Mouse (Mus musculus) limb, embryonic 12.5 days (tissue): Measurements from ENCODE around the gene Brsk1. TPM values are rescaled to one million over a fixed set of nuclear protein-coding genes. Genes with fewer than 3 reads are reported as not detected.

Experiments
- ATAC-seq: fragments of 200-750 bp; cut with Nextera tagmentation; 2 replicates; pipeline ENCODE4 v1.8.0; 2017; ENCODE audit warnings: low read depth, moderate TSS enrichment; ENCODE audit not compliant: insufficient number of reproducible peaks, insufficient read depth, low FRiP score, low TSS enrichment
- H3K27ac ChIP-seq: fragments of 300-500 bp; sonication (generic); 2 replicates; pipeline ENCODE4 v1.5.1; 2016; ENCODE audit warnings: mild to moderate bottlenecking, moderate library complexity
- H3K27me3 ChIP-seq: fragments of 300-500 bp; sonication (generic); 2 replicates; pipeline ENCODE4 v1.6.1; 2016; ENCODE audit warnings: mild to moderate bottlenecking, moderate library complexity
- H3K36me3 ChIP-seq: fragments of 300-500 bp; sonication (generic); 2 replicates; pipeline ENCODE4 v1.6.1; 2016; ENCODE audit warnings: mild to moderate bottlenecking, moderate library complexity
- H3K4me1 ChIP-seq: fragments of 300-500 bp; sonication (generic); replicated peaks from 2 replicates; pipeline ENCODE4 v1.6.1; 2016
- H3K4me2 ChIP-seq: fragments of 300-500 bp; sonication (generic); 2 replicates; pipeline ENCODE4 v1.6.1; 2016; ENCODE audit warnings: mild to moderate bottlenecking, moderate library complexity
- H3K4me3 ChIP-seq: fragments of 300-500 bp; sonication (generic); replicated peaks from 2 replicates; pipeline ENCODE4 v1.5.1; 2016; ENCODE audit warnings: mild to moderate bottlenecking
- H3K9ac ChIP-seq: fragments of 300-500 bp; sonication (generic); replicated peaks from 2 replicates; pipeline ENCODE4 v1.6.1; 2016; ENCODE audit warnings: mild to moderate bottlenecking, moderate library complexity
- H3K9me3 ChIP-seq: fragments of 300-500 bp; sonication (generic); 2 replicates; pipeline ENCODE4 v1.6.1; 2016; ENCODE audit warnings: mild to moderate bottlenecking, moderate library complexity
- WGBS: fragments of 180-500 bp; shearing (Covaris S2); methylation state at CpG from one replicate; pipeline ENCODE4 v1.1.7; 2016; 5-methylcytosine and 5-hydroxymethylcytosine counted together
- polyA plus RNA-seq: library from polyadenylated mRNA; unstranded; fragments of >200 nt; fragmentation: Nextera tagmentation; extraction: Ambion mirVana; gene quantifications from 2 replicates; pipeline ENCODE4 v1.2.1, GENCODE M21; 2016

Brsk1 gene
- polyA plus RNA-seq, 1 experiment from 2014 or later: 3.6 TPM

- Histone ChIP-seq H3K9ac (peak within 1 kb of the TSS; percentile 87), H3K4me2 (peak within 1 kb of the TSS; percentile 89), H3K4me1 (peaks cover 21% of the 10 kb centered on the region), H3K9me3 (no peaks in the 10 kb centered on the region), H3K27ac (peak within 1 kb of the TSS; percentile 91), H3K36me3 (peaks cover 30% of the 10 kb centered on the region), H3K27me3 (no peaks in the 10 kb centered on the region), H3K4me3 (peak within 1 kb of the TSS; percentile 72)
- ATAC-seq: peak; percentile 99
- under 1% methylated on average over 35 of the region's 44 CpGs for WGBS
Observed at GRCm38 (mm10) chr7:4739544-4740275, 49.3 kb downstream of the Brsk1 start, which contains the start of gene Kmt5c. Kmt5c (plus strand) TSS chr7:4740115.

DNA sequence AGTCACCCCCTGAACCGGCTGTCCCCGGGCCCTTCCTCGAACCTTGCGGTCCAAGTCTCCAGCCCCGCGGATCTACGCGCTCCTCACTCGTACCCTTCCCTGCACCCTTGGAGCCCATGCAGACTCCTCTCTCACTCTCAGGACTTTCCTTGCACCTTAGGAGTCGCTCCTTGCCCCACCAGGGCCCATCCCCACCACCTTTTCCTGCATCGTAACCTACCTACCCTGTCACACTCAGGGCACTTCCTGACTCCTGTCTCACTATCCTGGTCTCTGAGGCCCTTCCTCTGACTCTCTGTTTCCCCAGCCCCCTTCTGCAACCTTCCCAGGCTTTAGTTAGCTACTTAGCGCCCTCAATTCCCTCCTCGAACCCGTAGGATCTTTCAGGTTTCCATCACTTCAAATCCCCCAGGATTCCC lies 49.9 kb downstream of the Brsk1 start:
- H3K27me3 ChIP-seq: no peaks in the 10 kb centered on the region
- peaks cover 21% of the 10 kb centered on the region for H3K4me1 ChIP-seq
- H3K4me3 ChIP-seq: peak overlapping the region; percentile 72
- peak overlapping the region; percentile 87 for H3K9ac ChIP-seq
- ATAC-seq: no peak; the same call in 1 of the 2 replicates
- H3K27ac ChIP-seq: peak overlapping the region; percentile 91
- WGBS: under 1% methylated on average over 14 of the region's 14 CpGs
- no peaks in the 10 kb centered on the region for H3K9me3 ChIP-seq
- H3K4me2 ChIP-seq: peak overlapping the region; percentile 89
- peaks cover 33% of the 10 kb centered on the region for H3K36me3 ChIP-seq

DNA sequence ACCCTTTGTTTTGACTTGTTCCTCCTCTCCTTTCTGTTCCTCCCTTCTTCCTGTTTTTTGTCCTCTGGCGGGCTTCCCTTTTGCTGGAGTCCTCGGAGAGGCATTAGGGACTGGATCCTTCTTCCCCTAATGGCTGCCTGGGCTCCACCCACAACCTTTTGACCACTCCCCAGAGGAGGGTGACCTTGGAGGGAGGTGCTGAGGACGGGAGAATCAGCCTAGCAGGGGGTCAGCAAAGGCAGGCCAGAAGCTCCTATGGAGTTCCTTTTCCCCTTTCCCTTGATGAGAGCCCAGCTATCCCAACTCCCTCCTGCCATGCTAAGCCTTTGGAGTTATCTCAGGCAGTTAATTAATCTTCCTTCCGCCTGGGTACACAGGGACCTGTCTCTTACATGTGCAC lies 50.7 kb downstream of the Brsk1 start:
- no peak for ATAC-seq
- H3K4me2 ChIP-seq: peak overlapping the region; percentile 89
- H3K9me3 ChIP-seq: no peaks in the 10 kb centered on the region
- H3K27ac ChIP-seq: peak overlapping the region; percentile 91
- H3K4me3 ChIP-seq: peak overlapping the region; percentile 72
- no peaks in the 10 kb centered on the region for H3K27me3 ChIP-seq
- H3K9ac ChIP-seq: peak overlapping the region; percentile 87
- H3K4me1 ChIP-seq: peaks cover 21% of the 10 kb centered on the region
- WGBS: 7% methylated on average over 4 of the region's 4 CpGs
- H3K36me3 ChIP-seq: peaks cover 41% of the 10 kb centered on the region

DNA sequence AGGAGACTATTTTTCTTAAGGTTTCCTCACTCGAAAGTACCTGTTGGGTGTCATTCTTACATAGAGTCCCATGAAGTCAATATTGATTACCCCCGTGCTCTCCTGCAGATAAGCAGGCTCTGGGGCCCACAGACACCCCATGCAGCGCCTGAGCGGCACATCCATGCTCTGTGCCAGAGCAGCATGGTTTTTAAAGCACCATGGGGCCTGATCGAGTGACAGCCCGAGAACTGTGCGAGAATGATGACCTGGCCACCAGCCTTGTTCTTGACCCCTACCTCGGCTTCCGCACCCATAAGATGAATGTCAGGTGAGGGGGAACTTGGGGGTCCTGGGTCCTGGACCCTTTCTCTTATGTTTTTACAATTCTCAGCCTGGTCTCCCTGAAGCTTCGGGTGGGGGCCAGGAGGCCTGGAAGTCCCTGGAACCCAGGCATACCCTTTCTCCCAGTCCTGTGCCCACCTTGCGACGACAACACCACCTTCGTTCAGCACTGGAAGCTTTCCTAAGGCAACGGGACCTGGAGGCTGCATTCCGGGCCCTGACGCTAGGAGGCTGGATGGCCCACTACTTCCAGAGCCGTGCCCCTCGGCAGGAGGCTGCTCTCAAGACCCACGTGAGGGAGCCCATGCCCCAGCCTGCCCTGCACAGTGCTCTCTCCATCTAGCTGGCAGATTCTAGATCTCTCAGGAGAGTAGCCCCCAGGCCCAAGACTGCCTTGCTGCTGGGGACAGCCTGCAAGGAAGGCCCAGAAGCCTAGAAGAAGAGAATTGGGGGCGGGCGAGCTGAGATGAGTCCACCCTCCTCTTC lies 51.5 kb downstream of the Brsk1 start:
- Histone ChIP-seq H3K9ac (peak overlapping the region; percentile 87), H3K36me3 (peaks cover 48% of the 10 kb centered on the region), H3K27me3 (no peaks in the 10 kb centered on the region), H3K4me2 (peak overlapping the region; percentile 89), H3K9me3 (no peaks in the 10 kb centered on the region), H3K4me1 (peaks cover 21% of the 10 kb centered on the region), H3K4me3 (peak overlapping the region; percentile 72), H3K27ac (0 out of 2 replicates have a peak overlapping the region, but pooled peaks have one; percentile 91)
- no peak for ATAC-seq
- WGBS: 86% methylated on average over 21 of the region's 21 CpGs

DNA sequence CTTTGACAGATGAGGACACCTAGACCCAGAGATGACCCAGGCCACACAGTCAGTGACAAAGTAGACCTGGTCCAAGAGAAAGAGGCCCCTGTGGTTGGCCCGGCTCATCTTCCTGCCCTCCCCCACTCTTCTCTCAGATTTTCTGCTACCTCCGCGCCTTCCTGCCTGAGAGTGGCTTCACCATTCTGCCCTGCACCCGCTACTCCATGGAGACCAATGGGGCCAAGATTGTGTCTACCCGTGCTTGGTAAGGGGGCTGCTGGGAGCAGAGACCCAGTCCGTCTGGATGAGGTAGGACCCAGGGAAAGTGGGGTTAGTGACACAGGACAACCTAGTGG lies 52.0 kb downstream of the Brsk1 start:
- Histone ChIP-seq H3K36me3 (peaks cover 51% of the 10 kb centered on the region), H3K27ac (no peak overlapping the region)
- WGBS: 90% methylated on average over 6 of the region's 6 CpGs

GRCm38 (mm10) chr7:4743354-4743753 lies 53.0 kb downstream of the Brsk1 start:
- Histone ChIP-seq H3K4me2 (no peak overlapping the region), H3K9me3 (no peaks in the 10 kb centered on the region), H3K36me3 (peaks cover 51% of the 10 kb centered on the region), H3K4me1 (peaks cover 21% of the 10 kb centered on the region), H3K27ac (no peak overlapping the region), H3K9ac (no peak overlapping the region), H3K4me3 (no peak overlapping the region), H3K27me3 (no peaks in the 10 kb centered on the region)
- no peak for ATAC-seq
- WGBS: 61% methylated on average over 2 of the region's 2 CpGs

More for the DNA sequence above, 52.0 kb downstream of the Brsk1 start:
- no peak overlapping the region for H3K4me3 ChIP-seq
- no peaks in the 10 kb centered on the region for H3K9me3 ChIP-seq
- no peaks in the 10 kb centered on the region for H3K27me3 ChIP-seq
- H3K4me1 ChIP-seq: peaks cover 21% of the 10 kb centered on the region
- H3K4me2 ChIP-seq: no peak overlapping the region
- H3K9ac ChIP-seq: peak overlapping the region; percentile 32; the same call in 1 of the 2 replicates
- no peak for ATAC-seq

DNA sequence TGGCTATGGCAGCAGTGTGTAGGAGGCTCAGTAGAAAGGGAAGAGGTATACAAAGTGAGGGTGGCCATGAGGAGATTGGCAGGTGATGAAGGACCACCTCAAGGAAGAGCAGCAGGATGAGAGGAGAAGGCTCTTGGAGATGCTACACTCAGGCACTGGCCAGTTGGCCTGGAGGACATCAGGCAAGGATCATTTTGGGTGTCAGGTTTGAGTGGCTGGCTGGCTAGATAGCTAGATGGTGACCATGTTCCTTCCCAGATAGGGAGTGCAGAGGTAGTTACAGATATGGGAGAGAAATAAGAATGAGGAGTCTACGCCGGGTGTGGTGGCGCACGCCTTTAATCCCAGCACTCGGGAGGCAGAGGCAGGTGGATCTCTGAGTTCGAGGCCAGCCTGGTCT lies 54.5 kb downstream of the Brsk1 start:
- Histone ChIP-seq H3K27ac (no peak overlapping the region), H3K4me3 (no peak overlapping the region), H3K4me2 (no peak overlapping the region), H3K27me3 (no peaks in the 10 kb centered on the region), H3K9me3 (no peaks in the 10 kb centered on the region), H3K36me3 (peaks cover 55% of the 10 kb centered on the region), H3K4me1 (peaks cover 16% of the 10 kb centered on the region), H3K9ac (no peak overlapping the region)
- WGBS: 98% methylated on average over 6 of the region's 6 CpGs
- ATAC-seq: no peak

GRCm38 (mm10) chr7:4746326-4746980 lies 56.0 kb downstream of the Brsk1 start:
- H3K27ac ChIP-seq: no peak overlapping the region
- H3K9me3 ChIP-seq: no peaks in the 10 kb centered on the region
- ATAC-seq: no peak
- WGBS: 88% methylated on average over 22 of the region's 22 CpGs
- H3K27me3 ChIP-seq: no peaks in the 10 kb centered on the region
- H3K36me3 ChIP-seq: peaks cover 55% of the 10 kb centered on the region
- no peak overlapping the region for H3K9ac ChIP-seq
- H3K4me1 ChIP-seq: peaks cover 10% of the 10 kb centered on the region
- no peak overlapping the region for H3K4me3 ChIP-seq
- no peak overlapping the region for H3K4me2 ChIP-seq

DNA sequence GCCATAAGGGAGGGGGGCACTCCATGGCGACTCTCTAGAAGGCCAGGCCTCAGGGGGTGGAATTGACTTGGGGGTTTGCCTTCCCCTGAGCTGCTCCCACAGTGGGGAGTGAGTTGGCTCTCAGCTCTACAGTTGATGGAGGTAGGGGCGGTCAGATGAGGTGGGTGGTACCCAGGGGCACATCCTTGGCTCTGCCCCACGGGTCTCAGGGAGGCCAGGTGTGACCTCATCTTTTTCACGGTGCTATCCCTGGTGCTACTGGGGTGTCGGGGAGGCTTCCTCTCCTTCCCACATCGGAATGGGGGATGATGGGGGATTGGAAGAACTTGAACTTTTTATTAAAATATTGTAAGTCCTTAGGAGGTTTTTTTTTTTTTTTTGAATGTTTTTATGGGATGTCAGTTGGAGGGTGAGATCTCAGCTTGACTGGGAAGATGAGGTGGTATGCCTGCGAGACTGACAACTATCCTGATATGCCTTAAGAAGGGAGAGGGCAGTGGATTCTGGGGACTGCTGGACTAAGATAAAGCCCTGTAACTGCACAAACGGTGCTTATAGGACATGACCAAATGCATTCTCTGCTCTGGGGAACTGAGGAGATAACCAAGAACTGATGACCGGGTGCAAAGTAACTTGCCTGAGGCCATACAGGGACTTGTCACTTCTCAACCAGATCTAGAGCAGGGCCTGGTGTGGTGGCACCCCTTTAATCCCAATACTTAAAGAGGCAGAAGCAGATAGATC lies 56.9 kb downstream of the Brsk1 start:
- ATAC-seq: no peak
- Histone ChIP-seq H3K36me3 (peaks cover 49% of the 10 kb centered on the region), H3K27ac (no peak overlapping the region), H3K9ac (no peak overlapping the region), H3K27me3 (no peaks in the 10 kb centered on the region), H3K9me3 (no peaks in the 10 kb centered on the region), H3K4me3 (no peak overlapping the region), H3K4me2 (no peak overlapping the region), H3K4me1 (peaks cover 10% of the 10 kb centered on the region)
- WGBS: 66% methylated on average over 9 of the region's 9 CpGs

DNA sequence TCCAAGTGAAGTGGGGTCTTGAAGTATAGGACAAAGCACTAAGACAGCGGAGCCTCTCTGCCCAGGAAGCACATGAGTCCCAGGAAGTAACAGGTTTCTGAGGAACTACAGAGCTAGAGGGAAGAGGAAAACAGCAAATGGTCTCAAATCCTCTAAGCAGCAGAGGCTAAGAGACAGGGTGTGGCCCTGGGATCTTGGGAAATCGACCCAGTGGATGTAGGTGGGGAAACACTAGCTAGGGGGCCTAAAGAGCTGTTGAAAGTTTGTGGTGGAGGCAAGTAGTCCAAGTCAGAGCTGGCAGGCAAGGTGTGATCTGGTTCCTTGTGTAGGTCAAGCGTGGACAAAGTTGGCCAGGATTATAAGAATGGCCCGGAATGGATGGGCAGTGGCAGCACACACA lies 57.9 kb downstream of the Brsk1 start:
- no peaks in the 10 kb centered on the region for H3K9me3 ChIP-seq
- H3K4me3 ChIP-seq: no peak overlapping the region
- H3K4me1 ChIP-seq: peaks cover 12% of the 10 kb centered on the region
- H3K27me3 ChIP-seq: no peaks in the 10 kb centered on the region
- no peak overlapping the region for H3K4me2 ChIP-seq
- H3K27ac ChIP-seq: no peak overlapping the region
- peaks cover 40% of the 10 kb centered on the region for H3K36me3 ChIP-seq
- no peak overlapping the region for H3K9ac ChIP-seq
- 76% methylated on average over 4 of the region's 4 CpGs for WGBS
- no peak for ATAC-seq
